Mouse (Mus musculus): ENCODE results near the gene Ptgfrn. TPM values are rescaled to one million over a fixed set of nuclear protein-coding genes. Genes with fewer than 3 reads are reported as not detected.

Ptgfrn gene
- total RNA-seq, 4 experiments from 2014 or later: 32.1 to 51.5 (median 39.7) TPM

DNA sequence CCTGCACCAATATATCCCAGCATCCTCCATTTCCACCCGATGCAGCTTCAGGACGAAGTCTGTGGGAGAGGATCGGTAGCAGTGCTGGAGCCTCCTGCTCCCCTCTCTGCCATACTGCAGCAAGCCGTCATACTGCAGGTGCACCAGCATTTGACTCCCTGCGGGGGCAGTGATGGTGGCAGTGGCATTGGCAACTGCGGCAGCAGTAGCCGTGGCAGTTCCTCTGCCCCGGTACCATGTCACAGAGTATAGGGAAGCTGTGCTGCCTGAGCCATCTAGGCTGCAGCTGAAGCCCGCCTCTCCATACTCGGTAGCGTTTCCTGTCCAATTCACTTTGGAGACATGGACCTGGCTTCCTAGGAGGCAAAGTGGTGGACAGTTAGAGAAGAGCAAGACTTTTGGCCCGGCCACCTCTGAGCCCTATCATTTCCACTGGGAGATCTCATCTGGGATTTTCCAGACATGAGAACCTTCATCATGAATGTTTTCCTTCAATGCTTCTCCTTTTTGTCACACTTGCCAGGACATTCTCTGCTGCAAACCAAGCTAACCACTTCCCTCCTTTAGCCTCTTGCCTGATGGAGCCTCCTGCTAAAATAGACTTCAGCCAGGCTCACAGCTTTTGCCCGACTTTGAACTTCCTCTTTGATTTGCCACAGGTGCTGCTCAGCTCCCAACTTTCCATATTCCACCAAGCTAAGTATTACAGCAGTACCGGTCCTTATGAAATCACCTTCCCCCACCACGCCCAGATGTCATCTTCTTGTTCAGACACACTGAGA is 106.3 kb downstream of the Ptgfrn start:
- no peak for DNase-seq

DNA sequence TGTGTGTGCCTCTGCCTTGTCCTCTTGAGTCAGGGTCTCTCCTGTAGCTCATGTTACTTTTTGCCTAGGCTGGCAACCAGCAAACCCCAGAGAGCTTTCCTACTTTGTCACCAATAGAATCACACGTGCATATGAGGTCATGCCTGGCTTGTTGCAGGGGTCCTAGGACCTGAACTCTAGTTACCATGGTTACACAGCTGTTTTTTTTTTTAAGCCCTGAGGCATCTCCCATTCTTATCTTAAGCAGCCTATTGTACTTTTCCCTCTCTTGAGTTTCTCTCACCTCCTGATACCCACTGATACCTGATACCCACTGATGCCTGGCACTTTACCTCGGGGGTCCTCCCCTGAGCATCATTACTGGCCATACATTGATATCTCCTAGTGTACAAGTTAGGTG is 110.3 kb downstream of the Ptgfrn start:
- no peak for DNase-seq

DNA sequence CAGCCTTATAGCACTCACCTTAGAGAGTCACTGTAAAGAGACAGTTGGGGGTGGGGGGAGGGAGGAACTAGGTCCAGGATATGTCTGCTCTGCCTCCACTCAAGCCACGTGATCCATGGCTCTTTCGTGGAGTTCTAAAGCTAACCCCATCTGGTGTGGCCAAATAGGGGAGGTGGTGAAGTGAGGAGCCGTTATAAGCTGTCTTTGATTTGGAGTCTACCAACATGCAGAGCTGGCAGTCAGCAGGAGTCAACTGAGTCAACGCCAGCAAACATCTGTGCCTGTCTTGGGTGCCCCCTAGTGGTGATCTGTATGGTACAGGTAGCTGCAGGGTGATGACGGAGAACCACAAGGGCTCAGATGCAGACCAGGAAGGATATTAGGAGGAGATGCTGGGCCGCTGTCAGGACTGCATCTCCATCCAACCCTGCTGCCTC is 111.2 kb downstream of the Ptgfrn start:
- DNase-seq: peak; percentile 45

DNA sequence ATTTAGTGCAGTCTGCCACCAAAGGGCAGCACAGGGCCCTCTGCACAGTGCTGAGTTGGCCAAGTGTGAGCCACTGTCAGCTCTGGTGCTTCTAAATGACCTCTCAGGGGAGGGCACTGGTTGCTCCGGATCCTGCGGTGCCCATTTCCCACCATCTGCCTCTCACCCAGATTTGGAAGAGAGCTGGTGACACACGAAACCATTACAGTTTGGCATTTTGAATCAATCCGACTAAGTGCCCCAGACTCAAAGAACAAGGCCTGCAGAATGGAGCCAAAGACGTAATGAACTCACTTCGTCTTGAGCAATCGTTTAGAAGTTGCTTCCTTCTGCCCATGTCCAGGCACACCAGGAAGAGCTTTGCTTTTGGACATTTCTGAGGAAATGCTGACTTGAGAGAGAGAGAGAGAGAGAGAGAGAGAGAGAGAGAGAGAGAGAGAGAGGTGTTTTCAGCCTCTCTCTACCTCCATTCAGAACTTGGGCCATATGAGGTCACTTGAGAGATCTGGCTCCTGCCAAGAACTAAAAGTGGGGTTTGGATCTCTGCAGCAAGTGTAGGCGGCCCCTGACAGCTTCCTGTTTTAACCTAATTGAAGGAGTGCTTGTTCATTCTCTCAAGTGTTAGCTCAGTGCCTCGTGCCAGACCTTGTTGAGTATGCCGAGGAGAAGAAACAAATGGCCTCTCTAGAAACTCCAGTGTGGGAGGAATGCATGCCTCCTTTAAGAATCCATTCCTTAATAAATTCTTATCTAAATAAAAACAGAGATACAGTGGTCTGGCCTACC is 112.1 kb downstream of the Ptgfrn start:
- no peak for DNase-seq

DNA sequence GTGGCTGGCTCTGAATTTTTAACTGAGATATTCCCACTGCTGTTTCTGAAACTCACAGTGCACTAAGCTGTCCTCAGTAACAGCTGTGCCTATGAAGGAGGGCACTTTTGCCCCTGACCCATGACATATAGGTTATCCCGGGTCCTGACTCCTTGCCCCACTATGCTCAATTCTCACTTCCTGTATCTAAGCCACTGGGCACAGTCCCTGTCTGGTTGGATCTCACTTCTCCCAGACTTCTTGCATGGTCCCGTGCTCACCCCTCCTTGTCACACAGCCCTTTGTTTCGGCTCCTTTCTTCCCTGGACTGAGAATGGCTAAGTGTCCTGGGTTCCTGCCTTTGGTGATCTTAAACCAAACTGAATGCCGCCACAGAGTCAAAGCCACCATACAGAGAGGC is 115.8 kb downstream of the Ptgfrn start:
- DNase-seq: no peak

DNA sequence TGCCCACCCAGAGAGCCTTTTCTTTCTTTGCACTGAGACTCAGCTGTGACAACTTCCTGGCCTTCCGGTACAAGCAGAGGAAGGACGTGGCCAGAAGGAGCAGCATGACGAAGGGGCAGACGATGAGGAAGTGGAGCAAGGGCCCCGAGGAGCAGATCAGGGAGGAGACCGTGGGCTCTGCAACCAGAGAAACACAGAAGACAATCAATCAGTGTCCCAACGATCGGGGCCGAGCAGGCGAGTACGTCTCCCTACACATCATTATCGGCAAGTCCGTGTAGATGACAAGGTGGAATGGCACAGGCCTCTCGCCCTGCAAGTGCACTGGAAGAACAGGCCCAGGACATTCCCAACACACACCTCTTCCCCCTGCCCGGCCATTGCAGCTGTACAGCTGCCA is 116.4 kb downstream of the Ptgfrn start:
- DNase-seq: no peak

DNA sequence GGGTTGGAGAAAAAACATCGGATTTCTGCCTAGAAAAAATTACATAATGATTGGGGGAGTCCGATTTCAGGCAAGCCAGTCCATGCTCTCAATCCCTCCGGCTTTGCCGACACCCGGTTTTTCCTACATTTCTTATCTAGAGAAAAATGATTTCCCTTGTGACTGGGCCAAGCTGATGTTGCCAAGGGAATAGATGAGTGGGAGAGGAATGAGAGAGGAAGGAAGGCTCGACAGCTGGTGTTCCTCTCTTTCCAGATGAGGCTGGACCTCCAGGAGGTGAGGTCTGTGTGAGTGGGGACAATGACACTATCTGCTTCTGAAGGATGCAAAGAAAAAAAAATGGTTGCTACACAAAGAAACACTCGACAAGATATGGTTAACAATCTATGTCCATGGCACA is 116.9 kb downstream of the Ptgfrn start:
- no peak for DNase-seq

Other genes with a start within 250 kb of the Ptgfrn start
- gene Trim45, start 188.1 kb downstream of the Ptgfrn start, total RNA-seq (2022): 1 to 10 TPM; 4.6 to 5.4 (median 5.2) TPM
- gene Ttf2, start 140.6 kb downstream of the Ptgfrn start, total RNA-seq (2022): 10 to 100 TPM; 10.5 to 14.8 (median 13.8) TPM
- gene Cd101, start 80.7 kb downstream of the Ptgfrn start, total RNA-seq (2022): under 1 TPM; 0.19 to 0.46 (median 0.34) TPM
- gene Cd2, start 177.7 kb upstream of the Ptgfrn start, total RNA-seq (2022): 1 to 10 TPM in 2 of 4 experiments, under 1 TPM in 2; 0.64 to 1.7 (median 0.99) TPM

Measured in adrenal gland, adult 8-10 months (tissue).